Mouse (Mus musculus) CH12.LX (cell line): ENCODE measurements at regions not wholly inside any gene's neighbourhood (a gene's known extent, or its start where the extent isn't known, plus 50 kb on each side); places are given as distances from the start of the nearest gene placed in this dataset.

ENCODE experiments used
- CHD2 ChIP-seq: IDR thresholded peaks from 2 replicates; pipeline ENCODE4 v1.6.1; 2011; ENCODE audit warnings: low read length, improper control_type of control experiment
- CTCF ChIP-seq, 2 experiments: IDR thresholded peaks in 1 of 2; conservative IDR thresholded peaks in 1 of 2; 2 replicates each; pipeline ENCODE4 v1.5.1; 2011 to 2012; ENCODE audit warnings: low read depth in 2 of 2, low read length in 2 of 2, improper control_type of control experiment in 1 of 2, inconsistent platforms in 1 of 2, mild to moderate bottlenecking in 1 of 2, moderate library complexity in 1 of 2
- ELF1 ChIP-seq: IDR thresholded peaks from 2 replicates; pipeline ENCODE4 v1.6.1; 2014; ENCODE audit warnings: low read depth, mild to moderate bottlenecking, inconsistent platforms, low read length, improper control_type of control experiment
- ETS1 ChIP-seq: conservative IDR thresholded peaks from 2 replicates; pipeline ENCODE4 v1.6.1; 2012; ENCODE audit warnings: low read depth, mild to moderate bottlenecking, inconsistent platforms, low read length, improper control_type of control experiment, moderate library complexity
- KAT2A ChIP-seq: IDR thresholded peaks from 2 replicates; pipeline ENCODE4 v1.6.1; 2012; ENCODE audit warnings: low read length, improper control_type of control experiment, inconsistent platforms; ENCODE audit not compliant: insufficient replicate concordance
- MAFK ChIP-seq: IDR thresholded peaks from 2 replicates; pipeline ENCODE4 v1.6.1; 2011; ENCODE audit warnings: low read length, improper control_type of control experiment; ENCODE audit not compliant: insufficient replicate concordance
- POLR2A ChIP-seq: IDR thresholded peaks from 2 replicates; pipeline ENCODE4 v1.6.1; 2011; ENCODE audit warnings: low read depth, mild to moderate bottlenecking, improper control_type of control experiment, low read length
- POLR2AphosphoS2 ChIP-seq: IDR thresholded peaks from 2 replicates; pipeline ENCODE4 v1.6.1; 2011; ENCODE audit warnings: low read depth, low read length, improper control_type of control experiment
- ZKSCAN1 ChIP-seq: IDR thresholded peaks from 2 replicates; pipeline ENCODE4 v1.6.1; 2012; ENCODE audit warnings: low read depth, inconsistent platforms, low read length, improper control_type of control experiment, borderline replicate concordance
- ZMIZ1 ChIP-seq: IDR thresholded peaks from 2 replicates; pipeline ENCODE4 v1.6.1; 2012; ENCODE audit warnings: low read depth, mild to moderate bottlenecking, inconsistent platforms, low read length, improper control_type of control experiment

GRCm38 (mm10) chr16:58331087-58331486, 77.2 kb upstream of the Dcbld2 start:
- TF ChIP-seq CTCF (conservative IDR thresholded peaks at IDR 0.05 in 1 of 2, IDR thresholded peaks at IDR 0.05 in 1 of 2; ENCODE audit: low read depth in 2 of 2, low read length in 2 of 2) (no peak), POLR2A (no peak), ZMIZ1 (no peak), POLR2AphosphoS2 (no peak), ELF1 (no peak), KAT2A (no peak), MAFK (no peak), ZKSCAN1 (no peak), ETS1 (no peak), CHD2 (no peak)
